In the genomic region with DNA sequence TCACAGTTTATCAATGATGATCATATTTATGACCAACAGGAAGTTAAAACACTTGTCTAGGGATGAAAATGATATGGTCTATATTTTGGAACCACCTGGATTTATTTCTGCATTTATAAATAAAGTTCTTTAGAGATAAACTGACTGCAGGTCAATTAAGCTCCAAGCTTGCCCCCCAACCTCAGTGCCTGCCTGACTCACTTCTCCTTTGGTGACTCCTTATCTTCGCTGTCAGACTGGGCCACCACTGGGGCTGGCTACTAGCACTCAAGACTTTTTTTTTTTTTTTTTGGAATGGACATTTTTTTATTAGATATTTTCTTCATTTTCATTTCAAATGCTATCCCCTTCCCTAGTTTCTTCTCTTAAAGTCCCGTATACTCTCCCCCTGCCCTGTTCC, we compare ENCODE assay signal across 21 mouse cellular contexts.
DNase-seq lines count a peak whose midpoint lies in the region; ATAC-seq and TF ChIP-seq lines count a peak whose summit lies in the region.
"Had no signal": no experiment of that assay in that cellular context is flagged by ENCODE, and none has a peak within 500 bp of the region (broad histone marks: within the 10 kb centered on the region; RNA-seq: fewer than 3 reads in every experiment).

No protein-coding gene starts in this region.

- no peaks in the 10 kb centered on the region for H3K9me3 ChIP-seq in MEL (replicated peaks; ENCODE audit: insufficient read depth, low read length)
- no peaks in the 10 kb centered on the region for H3K9me3 ChIP-seq in midbrain, embryonic 11.5 days (ENCODE audit: control insufficient read depth, low read length)
- no peaks in the 10 kb centered on the region for H3K9me3 ChIP-seq in embryonic facial prominence, embryonic 10.5 days

- H3K9ac ChIP-seq in MEL (ENCODE audit: control insufficient read depth, low read depth, low read length, poor library complexity, severe bottlenecking), result no peak overlapping the region
- H3K9ac ChIP-seq in midbrain, embryonic 11.5 days (ENCODE audit: low read length), result no peak overlapping the region

- 84% methylated on average over 2 of the region's 2 CpGs for WGBS in midbrain, embryonic 11.5 days
- WGBS in embryonic facial prominence, embryonic 10.5 days, result 91% methylated on average over 2 of the region's 2 CpGs

- ATAC-seq in midbrain, embryonic 11.5 days (ENCODE audit: low FRiP score), result no peak
- ATAC-seq: activated CD4-positive, CD25-positive, alpha-beta regulatory T cell, adult 4 months; CD4-positive, CD25-positive, alpha-beta regulatory T cell, adult 4 months; Patski had no signal

- H3K36me3 ChIP-seq in MEL (ENCODE audit: control insufficient read depth in 1 of 2, insufficient read depth in 2 of 2, low read length in 2 of 2), result no peaks in the 10 kb centered on the region
- no peaks in the 10 kb centered on the region for H3K36me3 ChIP-seq in midbrain, embryonic 11.5 days (ENCODE audit: control insufficient read depth, insufficient read depth, low read length)
- no peaks in the 10 kb centered on the region for H3K36me3 ChIP-seq in embryonic facial prominence, embryonic 10.5 days (replicated peaks)
- H3K36me3 ChIP-seq: G1E had no signal

- H3K79me2 ChIP-seq in MEL (ENCODE audit: control insufficient read depth, insufficient read depth, low read length, poor library complexity), result no peaks in the 10 kb centered on the region

- no peak overlapping the region for H3K4me3 ChIP-seq in MEL (ENCODE audit: control insufficient read depth in 1 of 2, insufficient read depth in 1 of 2, low read depth in 2 of 2, low read length in 2 of 2)
- H3K4me3 ChIP-seq in midbrain, embryonic 11.5 days (ENCODE audit: low read depth, low read length), result no peak overlapping the region
- H3K4me3 ChIP-seq in embryonic facial prominence, embryonic 10.5 days, result no peak overlapping the region

- peak; percentile 75 for DNase-seq in MEL (ENCODE audit: low read depth, low spot score)
- peak; percentile 69 for DNase-seq in MEL-GATA-1-ER (ENCODE audit: extremely low read depth, low read depth)
- no peak for DNase-seq in midbrain, embryonic 11.5 days (ENCODE audit: low spot score, missing footprints)
- DNase-seq in embryonic facial prominence, embryonic 10.5 days (ENCODE audit: low spot score), result no peak
- DNase-seq: adrenal gland, adult 2 months; adrenal gland, adult 8-10 months; adrenal gland, postnatal 10 days; adrenal gland, postnatal 14 days; adrenal gland, postnatal 25 days; adrenal gland, postnatal 36 days; B cell, adult 2 months; cerebellum, adult 11 months; cerebellum, adult 11-12 months; cerebellum, adult 18-20 months; cerebellum, adult 2 months; cerebellum, adult 8-10 months had no signal

- no peak for TF ChIP-seq RAD21 in MEL (IDR thresholded peaks at IDR 0.05; ENCODE audit: low read depth, low read length)

- H3K4me1 ChIP-seq in MEL (ENCODE audit: control insufficient read depth in 1 of 2, insufficient read depth in 2 of 2, low read length in 2 of 2), result no peaks in the 10 kb centered on the region
- no peaks in the 10 kb centered on the region for H3K4me1 ChIP-seq in midbrain, embryonic 11.5 days (ENCODE audit: control insufficient read depth, insufficient read depth, low read length)
- no peaks in the 10 kb centered on the region for H3K4me1 ChIP-seq in embryonic facial prominence, embryonic 10.5 days

- TF ChIP-seq EP300 in MEL (IDR thresholded peaks at IDR 0.05; ENCODE audit: low read depth in 1 of 2, low read length in 2 of 2), result peak in 1 of 2 experiments; percentile 23; a peak in 1 of 4 replicates

- TF ChIP-seq CTCF in MEL (IDR thresholded peaks at IDR 0.05 in 2 of 3, conservative IDR thresholded peaks at IDR 0.05 in 1 of 3; ENCODE audit: control insufficient read depth in 1 of 3, insufficient read depth in 1 of 3, low read depth in 2 of 3, low read length in 3 of 3, poor library complexity in 1 of 3, severe bottlenecking in 1 of 3), result no peak

- H3K27ac ChIP-seq in MEL (ENCODE audit: control insufficient read depth, low read depth, low read length), result no peak overlapping the region
- H3K27ac ChIP-seq in midbrain, embryonic 11.5 days (ENCODE audit: low read depth, low read length), result no peak overlapping the region
- H3K27ac ChIP-seq in embryonic facial prominence, embryonic 10.5 days (replicated peaks), result no peak overlapping the region

- no peak overlapping the region for H3K4me2 ChIP-seq in midbrain, embryonic 11.5 days

- TF ChIP-seq POLR2A in MEL (IDR thresholded peaks at IDR 0.05; ENCODE audit: control insufficient read depth in 1 of 2, insufficient read depth in 1 of 2, low read depth in 1 of 2, low read length in 2 of 2, poor library complexity in 1 of 2), result no peak

- no peaks in the 10 kb centered on the region for H3K27me3 ChIP-seq in MEL (ENCODE audit: control insufficient read depth in 1 of 2, insufficient read depth in 2 of 2, low read length in 2 of 2)
- H3K27me3 ChIP-seq in midbrain, embryonic 11.5 days (ENCODE audit: control insufficient read depth, insufficient read depth, low read length), result no peaks in the 10 kb centered on the region
- no peaks in the 10 kb centered on the region for H3K27me3 ChIP-seq in embryonic facial prominence, embryonic 10.5 days (replicated peaks; ENCODE audit: low read depth, poor library complexity, severe bottlenecking)
- H3K27me3 ChIP-seq: CH12.LX, Patski had no signal

TF ChIP-seq in MEL, 35 proteins besides CTCF, POLR2A, EP300 and RAD21:
- TF ChIP-seq KAT2A (conservative IDR thresholded peaks at IDR 0.05; ENCODE audit: low read depth, low read length) (no peak), POLR2AphosphoS5 (IDR thresholded peaks at IDR 0.05; ENCODE audit: borderline replicate concordance, low read depth, low read length) (no peak), ZC3H11A (IDR thresholded peaks at IDR 0.05; ENCODE audit: low read depth, low read length) (no peak), CHD1 (IDR thresholded peaks at IDR 0.05; ENCODE audit: low read depth, low read length) (no peak), ZKSCAN1 (IDR thresholded peaks at IDR 0.05; ENCODE audit: low read depth, low read length) (no peak), CHD2 (IDR thresholded peaks at IDR 0.05; ENCODE audit: low read length) (no peak), GABPA (IDR thresholded peaks at IDR 0.05; ENCODE audit: low read depth, low read length) (no peak), POLR2AphosphoS2 (IDR thresholded peaks at IDR 0.05; ENCODE audit: low read length) (no peak), SMC3 (IDR thresholded peaks at IDR 0.05; ENCODE audit: low read depth, low read length) (no peak), E2F4 (IDR thresholded peaks at IDR 0.05; ENCODE audit: borderline replicate concordance, low read depth, low read length) (no peak), BHLHE40 (IDR thresholded peaks at IDR 0.05; ENCODE audit: borderline replicate concordance, low read depth, low read length) (no peak), GATA1 (IDR thresholded peaks at IDR 0.05; ENCODE audit: low read depth, low read length) (no peak), MAX (IDR thresholded peaks at IDR 0.05; ENCODE audit: low read length) (no peak), TAL1 (IDR thresholded peaks at IDR 0.05; ENCODE audit: low read length) (peak; percentile 19; the same call in 1 of the 2 replicates), MEF2A (IDR thresholded peaks at IDR 0.05; ENCODE audit: extremely low read depth, insufficient replicate concordance, low read depth, low read length, poor library complexity, severe bottlenecking) (no peak), MYC (IDR thresholded peaks at IDR 0.05; ENCODE audit: low read depth, low read length) (no peak), USF1 (IDR thresholded peaks at IDR 0.05; ENCODE audit: low read depth, low read length) (no peak), ZNF384 (IDR thresholded peaks at IDR 0.05; ENCODE audit: low read depth, low read length) (peak; percentile 29; the same call in 1 of the 2 replicates)

Comparison
In these comparisons a context has a peak if more than half of its experiments do, and no peak if none do; other contexts are left out.
1. DNase-seq: peak in MEL (single experiment) and MEL-GATA-1-ER (single experiment); none in midbrain, embryonic 11.5 days (single experiment) and embryonic facial prominence, embryonic 10.5 days (single experiment).